In genomic region chr2:132284492-132285139, GRCm38 (mm10) we compare ENCODE assay signal across 8 mouse cellular contexts. TPM values are rescaled to one million over a fixed set of nuclear protein-coding genes. Genes with fewer than 3 reads are reported as not detected.
DNase-seq lines count a peak whose midpoint lies in the region; ATAC-seq and TF ChIP-seq lines count a peak whose summit lies in the region.

No protein-coding gene starts in this region.

- H3K9ac ChIP-seq in midbrain, embryonic 13.5 days (replicated peaks), result no peak overlapping the region
- H3K9ac ChIP-seq in midbrain, embryonic 14.5 days (replicated peaks; ENCODE audit: low read length), result no peak overlapping the region
- no peak overlapping the region for H3K9ac ChIP-seq in intestine, embryonic 15.5 days
- no peak overlapping the region; the same call in 1 of the 2 replicates for H3K9ac ChIP-seq in liver, postnatal 0 days (replicated peaks)

- peak; percentile 44; the same call in 1 of the 2 replicates for TF ChIP-seq EP300 in liver, postnatal 0 days (IDR thresholded peaks at IDR 0.05; ENCODE audit: low read depth)

- H3K27me3 ChIP-seq in midbrain, embryonic 13.5 days, result no peaks in the 10 kb centered on the region
- H3K27me3 ChIP-seq in midbrain, embryonic 14.5 days (ENCODE audit: control insufficient read depth, insufficient read depth, low read length), result no peaks in the 10 kb centered on the region
- H3K27me3 ChIP-seq in intestine, embryonic 15.5 days (replicated peaks), result no peaks in the 10 kb centered on the region
- no peaks in the 10 kb centered on the region for H3K27me3 ChIP-seq in liver, postnatal 0 days (ENCODE audit: insufficient read depth, low read length)

- 0 out of 2 replicates have a peak, but pooled peaks cover 2% of the 10 kb centered on the region for H3K9me3 ChIP-seq in midbrain, embryonic 13.5 days
- no peaks in the 10 kb centered on the region for H3K9me3 ChIP-seq in midbrain, embryonic 14.5 days (ENCODE audit: control insufficient read depth, low read length)
- H3K9me3 ChIP-seq in intestine, embryonic 15.5 days, result no peaks in the 10 kb centered on the region
- no peaks in the 10 kb centered on the region for H3K9me3 ChIP-seq in liver, postnatal 0 days (ENCODE audit: low read length)

- TF ChIP-seq CTCF in liver, postnatal 0 days (IDR thresholded peaks at IDR 0.05; ENCODE audit: low read depth), result no peak

- no peak overlapping the region for H3K4me3 ChIP-seq in midbrain, embryonic 13.5 days (replicated peaks)
- H3K4me3 ChIP-seq in midbrain, embryonic 14.5 days (replicated peaks; ENCODE audit: low read depth, low read length), result no peak overlapping the region
- H3K4me3 ChIP-seq in intestine, embryonic 15.5 days (replicated peaks), result no peak overlapping the region
- no peak overlapping the region for H3K4me3 ChIP-seq in liver, postnatal 0 days (ENCODE audit: low read depth, low read length)

- peaks cover 34% of the 10 kb centered on the region for H3K4me1 ChIP-seq in midbrain, embryonic 13.5 days (replicated peaks)
- H3K4me1 ChIP-seq in midbrain, embryonic 14.5 days (ENCODE audit: control insufficient read depth, insufficient read depth, low read length), result peaks cover 21% of the 10 kb centered on the region
- H3K4me1 ChIP-seq in intestine, embryonic 15.5 days (replicated peaks), result peaks cover 14% of the 10 kb centered on the region
- peaks cover 43% of the 10 kb centered on the region for H3K4me1 ChIP-seq in liver, postnatal 0 days (ENCODE audit: insufficient read depth)

- no peak for DNase-seq in midbrain, embryonic 14.5 days
- peak; percentile 71 for DNase-seq in gastrocnemius, postnatal 25 days
- DNase-seq in liver, postnatal 0 days, result peak; percentile 39
- DNase-seq in right cerebral cortex, postnatal 10 days (ENCODE audit: low spot score in 2 of 2), result no peak
- DNase-seq in ovary, adult 18-20 months (ENCODE audit: low spot score), result no peak
- DNase-seq in urinary bladder, postnatal 10 days (ENCODE audit: low spot score), result no peak

- ATAC-seq in midbrain, embryonic 13.5 days, result no peak; the same call in 1 of the 2 replicates
- no peak for ATAC-seq in midbrain, embryonic 14.5 days (ENCODE audit: low FRiP score, low TSS enrichment)
- peak; percentile 52; the same call in 1 of the 2 replicates for ATAC-seq in intestine, embryonic 15.5 days
- peak; percentile 70 for ATAC-seq in liver, postnatal 0 days

- H3K4me2 ChIP-seq in midbrain, embryonic 13.5 days (replicated peaks), result no peak overlapping the region
- no peak overlapping the region for H3K4me2 ChIP-seq in midbrain, embryonic 14.5 days (ENCODE audit: low read length)
- H3K4me2 ChIP-seq in intestine, embryonic 15.5 days (replicated peaks), result no peak overlapping the region
- no peak overlapping the region for H3K4me2 ChIP-seq in liver, postnatal 0 days (ENCODE audit: low read depth, low read length)

- peaks cover 6% of the 10 kb centered on the region for H3K36me3 ChIP-seq in midbrain, embryonic 13.5 days
- no peaks in the 10 kb centered on the region for H3K36me3 ChIP-seq in midbrain, embryonic 14.5 days (ENCODE audit: control insufficient read depth, insufficient read depth, low read length)
- H3K36me3 ChIP-seq in intestine, embryonic 15.5 days, result no peaks in the 10 kb centered on the region
- no peaks in the 10 kb centered on the region for H3K36me3 ChIP-seq in liver, postnatal 0 days (replicated peaks; ENCODE audit: insufficient read depth, low read length)

- H3K27ac ChIP-seq in midbrain, embryonic 13.5 days, result peak overlapping the region; percentile 30; the same call in 1 of the 2 replicates
- no peak overlapping the region for H3K27ac ChIP-seq in midbrain, embryonic 14.5 days (replicated peaks; ENCODE audit: low read depth, low read length)
- peak overlapping the region; percentile 77 for H3K27ac ChIP-seq in intestine, embryonic 15.5 days
- H3K27ac ChIP-seq in liver, postnatal 0 days (ENCODE audit: low read depth), result peak overlapping the region; percentile 76

- 90% methylated on average over 12 of the region's 12 CpGs for WGBS in midbrain, embryonic 13.5 days
- WGBS in midbrain, embryonic 14.5 days, result 91% methylated on average over 12 of the region's 12 CpGs
- WGBS in intestine, embryonic 15.5 days, result 46% methylated on average over 12 of the region's 12 CpGs
- WGBS in liver, postnatal 0 days (ENCODE audit: insufficient replicate concordance), result 38% methylated on average over 12 of the region's 12 CpGs

RNA-seq across cellular contexts. Expression of gene Cds2, which starts 21.7 kb away (rescaled TPM):
- polyA plus RNA-seq in midbrain, embryonic 13.5 days (2015; fragmentation: Nextera tagmentation; extraction: Ambion mirVana), result 24.4 and 28.4 TPM in 2 replicates
- polyA plus RNA-seq in midbrain, embryonic 14.5 days (2014; fragmentation: Nextera tagmentation; extraction: Ambion mirVana), result 44.7 and 65.1 TPM in 2 replicates
- total RNA-seq in gastrocnemius, postnatal 25 days (2021), result 10 to 100 TPM; 12.5 to 16.8 TPM
- 19.9 and 25.1 TPM in 2 replicates for polyA plus RNA-seq in intestine, embryonic 15.5 days (2015; fragmentation: Nextera tagmentation; extraction: Ambion mirVana)
- polyA plus RNA-seq in liver, postnatal 0 days (2015; fragmentation: Nextera tagmentation; extraction: Ambion mirVana), result 7.9 and 10.5 TPM in 2 replicates

RNA-seq across cellular contexts. Expression of gene Pcna, which starts 31.5 kb away (rescaled TPM):
- 157 and 166 TPM in 2 replicates for polyA plus RNA-seq in midbrain, embryonic 13.5 days (2015; fragmentation: Nextera tagmentation; extraction: Ambion mirVana)
- 116 and 129 TPM in 2 replicates for polyA plus RNA-seq in midbrain, embryonic 14.5 days (2014; fragmentation: Nextera tagmentation; extraction: Ambion mirVana)
- 10 to 100 TPM; 18.4 to 22.9 TPM for total RNA-seq in gastrocnemius, postnatal 25 days (2021)
- polyA plus RNA-seq in intestine, embryonic 15.5 days (2015; fragmentation: Nextera tagmentation; extraction: Ambion mirVana), result 247 and 259 TPM in 2 replicates
- polyA plus RNA-seq in liver, postnatal 0 days (2015; fragmentation: Nextera tagmentation; extraction: Ambion mirVana), result 148 and 158 TPM in 2 replicates

RNA-seq across cellular contexts. Expression of gene Tmem230, which starts 37.0 kb away (rescaled TPM):
- 53.9 TPM in 2 replicates for polyA plus RNA-seq in midbrain, embryonic 13.5 days (2015; fragmentation: Nextera tagmentation; extraction: Ambion mirVana)
- 43.8 and 51.3 TPM in 2 replicates for polyA plus RNA-seq in midbrain, embryonic 14.5 days (2014; fragmentation: Nextera tagmentation; extraction: Ambion mirVana)
- total RNA-seq in gastrocnemius, postnatal 25 days (2021), result 10 to 100 TPM; 21.1 to 22.5 TPM
- polyA plus RNA-seq in intestine, embryonic 15.5 days (2015; fragmentation: Nextera tagmentation; extraction: Ambion mirVana), result 42.5 and 43.3 TPM in 2 replicates
- polyA plus RNA-seq in liver, postnatal 0 days (2015; fragmentation: Nextera tagmentation; extraction: Ambion mirVana), result 19.1 and 20.9 TPM in 2 replicates

Comparison
In these comparisons a context has a peak if more than half of its experiments do, and no peak if none do; other contexts are left out.
1. ATAC-seq: peak in intestine, embryonic 15.5 days (single experiment) and liver, postnatal 0 days (single experiment); none in midbrain, embryonic 13.5 days (single experiment) and midbrain, embryonic 14.5 days (single experiment).
2. DNase-seq: peak in gastrocnemius, postnatal 25 days (single experiment) and liver, postnatal 0 days (single experiment); none in midbrain, embryonic 14.5 days (single experiment), right cerebral cortex, postnatal 10 days (0 of 2), ovary, adult 18-20 months (single experiment) and urinary bladder, postnatal 10 days (single experiment).